Mouse (Mus musculus): Measurements from ENCODE around the gene Cfap221. TPM values are rescaled to one million over a fixed set of nuclear protein-coding genes. Genes with fewer than 3 reads are reported as not detected.

Cfap221 gene
- total RNA-seq (2014; rRNA removed) (0.24 and 0.92 TPM in 2 replicates), polyA plus RNA-seq (2015; fragmentation: Nextera tagmentation; extraction: Ambion mirVana) (0.28 and 1.1 TPM in 2 replicates)

DNA sequence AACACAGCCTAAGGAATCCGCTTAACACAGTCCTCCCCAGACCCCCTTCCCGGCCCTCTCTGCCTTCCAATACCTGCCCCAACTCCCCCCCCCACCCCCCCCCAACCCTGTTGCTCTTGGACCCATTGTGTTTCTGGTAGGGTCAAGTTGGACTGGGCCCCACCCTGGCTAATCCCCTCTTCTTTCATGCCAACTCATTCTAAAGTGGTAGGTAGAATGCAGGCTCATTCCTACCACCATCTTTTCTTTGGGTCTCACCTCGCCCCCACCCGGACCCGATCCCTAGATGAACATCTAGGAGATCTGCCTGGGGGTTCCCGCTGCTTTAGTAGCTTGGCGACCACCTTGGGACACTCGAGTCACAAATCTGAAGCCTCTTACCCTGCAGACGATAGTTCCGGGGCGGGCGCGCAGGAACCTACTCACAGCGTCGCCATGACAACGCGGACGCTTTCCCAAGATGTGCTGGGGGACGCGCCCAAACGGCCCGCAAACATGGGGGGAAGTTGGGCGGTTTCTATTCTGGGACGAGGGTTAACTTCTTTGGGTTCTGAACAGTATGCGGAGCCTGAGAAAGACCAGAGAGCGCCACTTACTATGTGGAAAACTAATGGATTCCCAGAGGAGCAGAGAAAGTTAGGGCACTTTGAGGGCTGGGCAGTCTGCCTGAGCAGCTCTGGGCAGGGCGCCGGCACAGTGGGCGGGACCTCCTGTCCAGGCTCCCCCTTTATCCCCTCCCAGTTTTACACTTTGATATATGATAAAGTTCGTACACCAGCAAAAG is at the start of gene Cfap221:
Gene Cfap221, minus strand, starts transcription at position 437 of the 784 bp plus-strand sequence.
- DNase-seq: peak; percentile 83

DNA sequence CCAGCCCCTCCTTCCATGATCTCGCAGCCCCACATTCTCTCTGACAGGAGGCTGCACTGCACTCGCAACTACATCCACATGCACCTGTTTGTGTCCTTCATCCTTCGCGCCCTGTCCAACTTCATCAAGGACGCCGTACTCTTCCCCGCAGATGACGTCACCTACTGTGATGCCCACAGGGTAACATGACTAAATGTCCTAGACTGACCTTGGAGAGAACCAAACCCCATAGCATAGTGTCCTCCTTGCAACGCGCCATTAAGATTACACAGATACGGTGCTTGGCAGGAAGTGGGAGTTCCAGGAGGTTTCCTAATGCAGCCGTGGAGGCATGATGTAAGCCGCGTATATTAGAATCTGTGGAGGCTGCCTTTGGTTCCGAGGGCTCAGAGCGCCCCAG is 47.5 kb upstream of the Cfap221 start:
- ATAC-seq: no peak
- H3K4me2 ChIP-seq (ENCODE audit: low read depth): no peak overlapping the region
- no peak overlapping the region for H3K9ac ChIP-seq
- no peaks in the 10 kb centered on the region for H3K36me3 ChIP-seq (ENCODE audit: insufficient read depth)
- no peaks in the 10 kb centered on the region for H3K9me3 ChIP-seq (ENCODE audit: low read length)
- no peak for TF ChIP-seq CTCF (IDR thresholded peaks at IDR 0.05; ENCODE audit: low read depth)
- no peak overlapping the region for H3K4me3 ChIP-seq (ENCODE audit: low read depth, low read length)
- DNase-seq: no peak
- no peaks in the 10 kb centered on the region for H3K4me1 ChIP-seq (ENCODE audit: insufficient read depth)
- no peak overlapping the region for H3K27ac ChIP-seq (ENCODE audit: low read depth, low read length)
- WGBS: 90% methylated on average over 16 of the region's 16 CpGs
- H3K27me3 ChIP-seq (ENCODE audit: insufficient read depth, low read length): no peaks in the 10 kb centered on the region

More for the DNA sequence above, at the start of gene Cfap221:
- peak; percentile 95 for ATAC-seq
- no peak for TF ChIP-seq CTCF (IDR thresholded peaks at IDR 0.05; ENCODE audit: low read depth)
- Histone ChIP-seq H3K9ac (no peak within 1 kb of the TSS), H3K27me3 (ENCODE audit: insufficient read depth, low read length) (no peaks in the 10 kb centered on the region), H3K27ac (ENCODE audit: low read depth, low read length) (no peak within 1 kb of the TSS), H3K4me2 (ENCODE audit: low read depth) (peak within 1 kb of the TSS; percentile 59), H3K36me3 (ENCODE audit: insufficient read depth) (no peaks in the 10 kb centered on the region), H3K4me3 (ENCODE audit: low read depth, low read length) (peak within 1 kb of the TSS; percentile 41), H3K9me3 (ENCODE audit: low read length) (no peaks in the 10 kb centered on the region), H3K4me1 (ENCODE audit: insufficient read depth) (no peaks in the 10 kb centered on the region)
- WGBS: 5% methylated on average over 30 of the region's 30 CpGs

DNA sequence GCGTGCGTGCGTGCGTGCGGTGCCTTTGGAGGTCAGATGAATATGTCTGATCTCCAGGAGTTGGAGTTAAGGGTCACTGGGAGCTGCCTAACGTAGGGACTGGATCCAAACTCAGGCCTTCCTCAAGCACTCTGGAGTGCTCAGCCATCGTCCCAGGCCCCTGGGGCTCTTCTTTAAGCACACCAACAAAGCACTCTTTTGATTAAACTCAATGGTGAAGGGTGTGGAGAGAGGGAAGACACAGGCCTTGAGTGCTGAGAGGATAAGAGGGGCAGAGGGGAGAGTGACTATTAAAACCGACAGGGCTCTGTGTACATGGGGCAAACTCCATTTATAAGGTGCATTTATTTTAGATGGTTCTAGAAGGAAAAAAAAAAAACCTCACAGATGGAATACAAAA is 45.4 kb upstream of the Cfap221 start:
- no peak overlapping the region for H3K4me3 ChIP-seq (ENCODE audit: low read depth, low read length)
- no peaks in the 10 kb centered on the region for H3K27me3 ChIP-seq (ENCODE audit: insufficient read depth, low read length)
- H3K4me2 ChIP-seq (ENCODE audit: low read depth): no peak overlapping the region
- H3K4me1 ChIP-seq (ENCODE audit: insufficient read depth): no peaks in the 10 kb centered on the region
- 65% methylated on average over 8 of the region's 8 CpGs for WGBS
- ATAC-seq (no peak), DNase-seq (no peak)
- H3K9ac ChIP-seq: no peak overlapping the region
- no peaks in the 10 kb centered on the region for H3K9me3 ChIP-seq (ENCODE audit: low read length)
- no peak for TF ChIP-seq CTCF (IDR thresholded peaks at IDR 0.05; ENCODE audit: low read depth)
- H3K27ac ChIP-seq (ENCODE audit: low read depth, low read length): no peak overlapping the region
- no peaks in the 10 kb centered on the region for H3K36me3 ChIP-seq (ENCODE audit: insufficient read depth)

DNA sequence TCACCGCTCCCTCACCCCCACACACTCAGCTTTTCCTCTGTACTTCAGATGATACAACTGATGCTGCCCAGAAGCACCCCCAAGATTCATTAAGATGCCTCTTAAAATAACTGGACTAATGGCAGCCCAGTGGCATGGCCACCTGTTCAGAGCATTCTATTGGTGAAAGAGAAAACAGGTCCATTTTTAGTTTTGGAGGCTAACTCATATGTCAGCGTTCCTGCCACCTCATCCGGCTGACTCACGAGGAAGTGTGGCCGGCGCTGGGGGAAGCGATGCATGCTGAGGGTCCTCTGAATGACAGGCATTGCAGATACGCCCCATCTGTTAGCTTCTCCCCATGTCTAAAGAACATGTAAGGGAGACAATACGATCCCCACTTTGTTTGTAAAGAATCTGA is 41.6 kb upstream of the Cfap221 start:
- Histone ChIP-seq H3K9ac (no peak overlapping the region), H3K27ac (ENCODE audit: low read depth, low read length) (no peak overlapping the region), H3K9me3 (ENCODE audit: low read length) (no peaks in the 10 kb centered on the region), H3K4me2 (ENCODE audit: low read depth) (no peak overlapping the region), H3K36me3 (ENCODE audit: insufficient read depth) (no peaks in the 10 kb centered on the region), H3K4me1 (ENCODE audit: insufficient read depth) (no peaks in the 10 kb centered on the region), H3K27me3 (ENCODE audit: insufficient read depth, low read length) (no peaks in the 10 kb centered on the region), H3K4me3 (ENCODE audit: low read depth, low read length) (no peak overlapping the region)
- WGBS: 78% methylated on average over 9 of the region's 9 CpGs
- ATAC-seq (no peak), DNase-seq (no peak)
- no peak for TF ChIP-seq CTCF (IDR thresholded peaks at IDR 0.05; ENCODE audit: low read depth)

DNA sequence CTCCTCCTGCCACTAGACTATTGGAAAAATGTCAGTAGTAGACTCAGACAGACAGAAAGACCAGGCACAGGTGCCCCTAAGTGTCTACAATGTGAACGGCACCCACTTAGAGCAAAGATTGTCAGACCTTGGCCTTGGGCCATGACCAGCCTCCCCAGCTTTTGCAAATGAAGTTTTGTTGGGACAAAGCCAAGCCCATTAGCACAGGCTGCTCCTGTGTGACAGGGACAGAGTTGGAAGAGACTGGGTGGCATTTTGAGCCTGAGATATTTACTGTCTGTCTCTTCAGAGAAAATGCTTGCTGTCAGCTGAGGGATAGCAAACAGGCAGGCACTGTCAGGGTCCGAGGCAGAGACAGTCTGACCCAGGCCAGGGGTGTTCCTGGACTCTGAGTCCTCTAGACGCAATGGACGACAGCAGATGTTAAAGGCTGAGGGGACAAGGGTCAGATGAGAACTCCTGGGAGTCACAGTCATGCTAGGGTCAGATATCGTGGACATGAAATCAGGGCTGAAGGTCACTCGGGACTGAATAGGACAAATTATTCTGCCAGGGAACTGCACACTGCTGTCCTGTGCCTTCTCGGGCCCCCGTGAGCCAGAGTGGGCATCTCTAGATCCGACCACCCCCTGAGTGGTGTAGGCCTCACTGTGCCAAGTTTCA is 40.1 kb upstream of the Cfap221 start:
- no peak overlapping the region for H3K4me2 ChIP-seq (ENCODE audit: low read depth)
- H3K9ac ChIP-seq: no peak overlapping the region
- TF ChIP-seq CTCF (IDR thresholded peaks at IDR 0.05; ENCODE audit: low read depth): no peak
- H3K4me1 ChIP-seq (ENCODE audit: insufficient read depth): no peaks in the 10 kb centered on the region
- peak; percentile 47; the same call in 1 of the 2 replicates for ATAC-seq
- H3K4me3 ChIP-seq (ENCODE audit: low read depth, low read length): no peak overlapping the region
- no peak overlapping the region for H3K27ac ChIP-seq (ENCODE audit: low read depth, low read length)
- no peaks in the 10 kb centered on the region for H3K36me3 ChIP-seq (ENCODE audit: insufficient read depth)
- H3K27me3 ChIP-seq (ENCODE audit: insufficient read depth, low read length): no peaks in the 10 kb centered on the region
- peak; percentile 48 for DNase-seq
- H3K9me3 ChIP-seq (ENCODE audit: low read length): no peaks in the 10 kb centered on the region
- 57% methylated on average over 9 of the region's 9 CpGs for WGBS

DNA sequence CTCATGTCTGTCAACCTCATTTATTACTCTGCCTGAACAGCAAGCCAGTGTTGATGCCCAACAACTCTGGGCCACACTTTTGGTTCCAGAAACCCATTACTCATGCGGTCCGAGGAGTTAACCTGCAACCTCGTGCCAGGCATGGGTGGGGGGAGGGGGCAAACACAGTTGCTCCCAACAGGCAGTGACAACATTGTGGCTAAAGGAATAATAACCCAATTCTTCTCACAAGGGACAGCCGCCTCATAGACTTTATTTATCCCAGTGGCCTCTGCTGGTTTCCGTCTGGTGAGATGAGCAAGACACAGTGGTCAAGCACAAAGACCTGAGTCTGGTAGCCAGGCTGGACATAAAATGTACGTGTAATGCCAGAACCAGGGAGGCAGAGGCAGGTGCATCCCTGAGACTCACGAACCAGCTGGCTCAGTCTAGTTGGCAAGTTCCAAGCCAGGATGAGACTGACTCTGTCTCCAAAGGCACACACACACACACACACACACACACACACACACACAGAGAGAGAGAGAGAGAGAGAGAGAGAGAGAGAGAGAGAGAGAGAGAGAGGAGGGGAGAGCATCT is 38.5 kb upstream of the Cfap221 start:
- 70% methylated on average over 7 of the region's 7 CpGs for WGBS
- no peak overlapping the region for H3K4me2 ChIP-seq (ENCODE audit: low read depth)
- no peak overlapping the region for H3K9ac ChIP-seq
- ATAC-seq (no peak), DNase-seq (no peak)
- H3K4me1 ChIP-seq (ENCODE audit: insufficient read depth): no peaks in the 10 kb centered on the region
- no peaks in the 10 kb centered on the region for H3K27me3 ChIP-seq (ENCODE audit: insufficient read depth, low read length)
- no peaks in the 10 kb centered on the region for H3K9me3 ChIP-seq (ENCODE audit: low read length)
- no peak overlapping the region for H3K4me3 ChIP-seq (ENCODE audit: low read depth, low read length)
- no peak for TF ChIP-seq CTCF (IDR thresholded peaks at IDR 0.05; ENCODE audit: low read depth)
- H3K27ac ChIP-seq (ENCODE audit: low read depth, low read length): no peak overlapping the region
- no peaks in the 10 kb centered on the region for H3K36me3 ChIP-seq (ENCODE audit: insufficient read depth)

DNA sequence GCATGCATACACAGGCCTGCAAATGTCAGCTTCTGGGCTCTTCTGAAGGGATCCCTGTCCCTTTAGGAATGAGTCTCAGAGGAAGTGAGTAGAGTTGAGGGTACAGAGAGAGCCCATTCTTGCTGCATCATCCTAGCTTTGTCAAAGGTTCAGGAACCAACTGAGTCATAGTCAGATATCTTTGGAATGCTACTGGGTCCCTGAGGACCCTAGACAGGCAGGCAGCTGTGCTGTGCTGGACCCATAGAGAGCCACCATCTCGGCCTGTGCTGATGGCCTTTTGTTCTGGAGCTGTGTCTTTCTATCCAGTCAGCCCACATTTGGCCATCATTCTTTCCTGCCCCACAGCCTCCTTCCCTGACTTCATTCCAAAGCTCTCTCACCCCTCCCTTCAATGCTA is 37.8 kb upstream of the Cfap221 start:
- H3K27ac ChIP-seq (ENCODE audit: low read depth, low read length): no peak overlapping the region
- no peak for ATAC-seq
- no peak for TF ChIP-seq CTCF (IDR thresholded peaks at IDR 0.05; ENCODE audit: low read depth)
- H3K9me3 ChIP-seq (ENCODE audit: low read length): no peaks in the 10 kb centered on the region
- H3K4me2 ChIP-seq (ENCODE audit: low read depth): no peak overlapping the region
- no peaks in the 10 kb centered on the region for H3K27me3 ChIP-seq (ENCODE audit: insufficient read depth, low read length)
- H3K4me3 ChIP-seq (ENCODE audit: low read depth, low read length): no peak overlapping the region
- H3K9ac ChIP-seq: no peak overlapping the region
- H3K4me1 ChIP-seq (ENCODE audit: insufficient read depth): no peaks in the 10 kb centered on the region
- 68% methylated on average over 1 of the region's 1 CpGs for WGBS
- H3K36me3 ChIP-seq (ENCODE audit: insufficient read depth): no peaks in the 10 kb centered on the region
- no peak for DNase-seq
